Mouse (Mus musculus) small intestine, adult 2 months (tissue): ENCODE measurements at regions not wholly inside any gene's neighbourhood (a gene's known extent, or its start where the extent isn't known, plus 50 kb on each side); places are given as distances from the start of the nearest gene placed in this dataset.
A peak's percentile ranks its signal among the peaks of the same experiment; 100 is the strongest.

Experiments used
- CTCF ChIP-seq: fragments of 200-500 bp; IDR thresholded peaks from 2 replicates; pipeline ENCODE4 v1.5.1; 2012; ENCODE audit warnings: low read depth, mild to moderate bottlenecking, control low read depth, inconsistent platforms, low read length, moderate library complexity, mixed read lengths; ENCODE audit not compliant: insufficient replicate concordance, insufficient read length; ENCODE audit errors: extremely low read depth
- POLR2A ChIP-seq: fragments of 200-500 bp; IDR thresholded peaks from 2 replicates; pipeline ENCODE4 v1.6.1; 2012; ENCODE audit warnings: low read depth, mild to moderate bottlenecking, control low read depth, inconsistent platforms, low read length, moderate library complexity

GRCm38 (mm10) chr5:119103503-119103902 lies 543.0 kb downstream of the Med13l start:
- TF ChIP-seq CTCF, result peak; percentile 12; the same call in 1 of the 2 replicates
- TF ChIP-seq POLR2A, result no peak
